Mouse (Mus musculus): ENCODE measurements around the gene C2cd2.

DNA sequence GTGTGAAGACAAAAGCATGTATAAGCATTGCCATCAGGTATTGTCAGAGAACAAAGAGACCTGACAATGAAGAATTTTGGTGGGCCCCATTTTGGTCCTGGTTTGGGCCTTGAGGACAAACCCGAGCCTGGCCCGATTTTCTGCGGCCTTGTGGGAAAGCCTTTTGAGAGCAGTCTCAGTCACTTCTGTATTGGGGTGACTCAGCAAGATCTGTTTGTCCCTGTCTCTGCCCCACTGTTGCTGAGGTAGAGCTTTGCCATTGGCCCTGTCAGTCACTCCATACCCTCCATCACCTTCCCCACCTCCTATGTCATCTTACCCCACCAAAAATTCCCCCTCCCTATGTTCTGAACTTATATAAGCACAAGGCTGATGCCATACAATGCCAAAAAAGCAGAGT, 15.3 kb upstream of the C2cd2 start:
- TF ChIP-seq CTCF (IDR thresholded peaks at IDR 0.05; ENCODE audit: insufficient read depth, low read depth, low read length) (no peak), POLR2A (IDR thresholded peaks at IDR 0.05; ENCODE audit: insufficient read depth, low read depth, low read length) (no peak)

Data from olfactory bulb, adult 2 months (tissue).